Mouse (Mus musculus) heart, postnatal 25 days (tissue): ENCODE measurements around the gene Mrps7. TPM values are rescaled to one million over a fixed set of nuclear protein-coding genes. Genes with fewer than 3 reads are reported as not detected.
"Not testable (repeated sequence)": the region's sequence is repeated elsewhere in the genome, so short reads cannot be mapped to it uniquely, and the experiment has no call there.

Experiments used
- DNase-seq: peaks from one replicate; pipeline ENCODE4 v3.0.0; 2022; ENCODE audit warnings: low spot score
- intact Hi-C: fragments of 180-260 bp; cut with DNase I; formaldehyde crosslinking; loops from one replicate; pipeline ENCODE4 v1.15.1; 2025
- total RNA-seq, 2 experiments: library from RNA; stranded (reverse); gene quantifications; 2 replicates each; pipeline ENCODE4 v1.2.3; 2021

Mrps7 gene
- total RNA-seq, 2 experiments from 2014 or later: 74.0 to 82.3 TPM

GRCm38 (mm10) chr11:115641664-115642036 lies 37.9 kb downstream of the Mrps7 start:
- DNase-seq: no peak
- intact Hi-C loops: no loop called here

GRCm38 (mm10) chr11:115642705-115643104 lies 39.0 kb downstream of the Mrps7 start:
- DNase-seq: no peak
- intact Hi-C loops: no loop called here

GRCm38 (mm10) chr11:115643265-115643664 lies 39.5 kb downstream of the Mrps7 start:
- no peak for DNase-seq
- intact Hi-C loops: no loop called here

GRCm38 (mm10) chr11:115644308-115644707 lies 40.6 kb downstream of the Mrps7 start:
- intact Hi-C loops: no loop called here
- no peak for DNase-seq

- intact Hi-C loops, DNase-seq: not testable (repeated sequence)
These were observed 41.8 kb downstream of the Mrps7 start for GRCm38 (mm10) chr11:115645498-115645897.

- intact Hi-C loops: loop anchor here (2.0 kb wide), 1 partner anchor 168 kb away; the partner anchor contains the start of gene Tsen54
These were observed 42.7 kb downstream of the Mrps7 start for GRCm38 (mm10) chr11:115646439-115646838.

GRCm38 (mm10) chr11:115647459-115647858 lies 43.7 kb downstream of the Mrps7 start:
- intact Hi-C loops: loop anchor here (1.0 to 2.0 kb wide), 2 partner anchors 67 to 167 kb away; partner anchors contain the start of gene Tsen54
- DNase-seq: no peak

More at GRCm38 (mm10) chr11:115646439-115646838, 42.7 kb downstream of the Mrps7 start:
- no peak for DNase-seq

GRCm38 (mm10) chr11:115649706-115650105 lies 46.0 kb downstream of the Mrps7 start:
- intact Hi-C loops: no loop called here
- DNase-seq: no peak

GRCm38 (mm10) chr11:115651680-115652079 lies 48.0 kb downstream of the Mrps7 start:
- intact Hi-C loops: no loop called here
- DNase-seq: no peak

- intact Hi-C loops: no loop called here
- DNase-seq: no peak
These were observed 49.5 kb downstream of the Mrps7 start for GRCm38 (mm10) chr11:115653194-115653593.

GRCm38 (mm10) chr11:115654128-115654527 lies 50.4 kb downstream of the Mrps7 start:
- DNase-seq: no peak
- intact Hi-C loops: no loop called here

Other genes starting within 250 kb of the Mrps7 start
- gene Hid1, start 236.2 kb upstream of the Mrps7 start, total RNA-seq: 1 to 10 TPM; 4.2 to 5.4 TPM
- gene Cdr2l, start 222.0 kb upstream of the Mrps7 start, total RNA-seq: 1 to 10 TPM; 5.5 to 6.6 TPM
- gene Mrpl58, start 200.2 kb upstream of the Mrps7 start, total RNA-seq: 100 to 1,000 TPM; 143 to 145 TPM
- gene Atp5h, start 184.0 kb upstream of the Mrps7 start, total RNA-seq: 1,000 to 10,000 TPM; 2,312 to 2,343 TPM
- 10 to 100 TPM; 27.0 to 28.0 TPM for gene Kctd2, start 183.8 kb upstream of the Mrps7 start, total RNA-seq
- not detected for gene Trim80, start 163.4 kb upstream of the Mrps7 start, total RNA-seq
- not detected for gene Slc16a5, start 141.5 kb upstream of the Mrps7 start, total RNA-seq
- 1 to 10 TPM; 1.4 to 2.3 TPM for gene Armc7, start 128.3 kb upstream of the Mrps7 start, total RNA-seq
- gene Nt5c, start 112.1 kb upstream of the Mrps7 start, total RNA-seq: 10 to 100 TPM; 13.9 to 14.9 TPM
- gene Jpt1, start 89.5 kb upstream of the Mrps7 start, total RNA-seq: 100 to 1,000 TPM; 121 to 135 TPM
- gene Sumo2, start 67.6 kb upstream of the Mrps7 start, total RNA-seq: 100 to 1,000 TPM; 165 to 177 TPM
- gene Nup85, start 39.5 kb upstream of the Mrps7 start, total RNA-seq: 10 to 100 TPM; 20.4 to 25.1 TPM
- 10 to 100 TPM; 20.9 to 24.5 TPM for gene Gga3, start 126 bp downstream of the Mrps7 start, total RNA-seq
- 10 to 100 TPM; 45.5 to 56.9 TPM for gene Mif4gd, start 9.0 kb downstream of the Mrps7 start, total RNA-seq
- gene Slc25a19, start 24.4 kb downstream of the Mrps7 start, total RNA-seq: 10 to 100 TPM; 41.6 to 45.9 TPM
- 100 to 1,000 TPM; 107 to 108 TPM for gene Grb2, start 104.7 kb downstream of the Mrps7 start, total RNA-seq
- 100 to 1,000 TPM; 102 to 110 TPM for gene Tmem94, start 161.5 kb downstream of the Mrps7 start, total RNA-seq
- 10 to 100 TPM; 41.8 to 52.2 TPM for gene Caskin2, start 209.7 kb downstream of the Mrps7 start, total RNA-seq
- gene Tsen54, start 210.8 kb downstream of the Mrps7 start, total RNA-seq: 1 to 10 TPM; 9.1 to 9.2 TPM
- gene Llgl2, start 220.1 kb downstream of the Mrps7 start, total RNA-seq: 10 to 100 TPM; 15.1 to 21.5 TPM